Mouse (Mus musculus): ENCODE measurements around the gene Copg1. TPM values are rescaled to one million over a fixed set of nuclear protein-coding genes. Genes with fewer than 3 reads are reported as not detected.

The Copg1 gene
- total and polyA plus RNA-seq, 3 experiments: 29.5 to 41.0 (median 40.3) TPM

GRCm38 (mm10) chr6:87870440-87870839 is 17.2 kb upstream of the Copg1 start:
- intact Hi-C loops (cut with DNase I): no loop called here
- no peak for DNase-seq
- Histone ChIP-seq H3K27ac (no peak overlapping the region), H3K27me3 (ENCODE audit: control insufficient read depth, insufficient read depth, low read length) (no peaks in the 10 kb centered on the region), H3K4me3 (no peak overlapping the region), H3K79me2 (replicated peaks; ENCODE audit: control insufficient read depth, insufficient read depth, low read length) (no peaks in the 10 kb centered on the region), H3K4me1 (ENCODE audit: control insufficient read depth, insufficient read depth, low read length) (peaks cover 4% of the 10 kb centered on the region), H3K36me3 (ENCODE audit: control insufficient read depth, insufficient read depth, low read length) (no peaks in the 10 kb centered on the region), H3K9ac (ENCODE audit: low read depth, low read length) (no peak overlapping the region)
- 66% methylated on average over 1 of the region's 1 CpGs for WGBS
- no peak for TF ChIP-seq POLR2A (IDR thresholded peaks at IDR 0.05; ENCODE audit: insufficient read depth, low read depth, low read length)
- no peak for TF ChIP-seq EP300 (IDR thresholded peaks at IDR 0.05; ENCODE audit: insufficient read depth, low read depth, low read length)
- TF ChIP-seq CTCF (IDR thresholded peaks at IDR 0.05): no peak

DNA sequence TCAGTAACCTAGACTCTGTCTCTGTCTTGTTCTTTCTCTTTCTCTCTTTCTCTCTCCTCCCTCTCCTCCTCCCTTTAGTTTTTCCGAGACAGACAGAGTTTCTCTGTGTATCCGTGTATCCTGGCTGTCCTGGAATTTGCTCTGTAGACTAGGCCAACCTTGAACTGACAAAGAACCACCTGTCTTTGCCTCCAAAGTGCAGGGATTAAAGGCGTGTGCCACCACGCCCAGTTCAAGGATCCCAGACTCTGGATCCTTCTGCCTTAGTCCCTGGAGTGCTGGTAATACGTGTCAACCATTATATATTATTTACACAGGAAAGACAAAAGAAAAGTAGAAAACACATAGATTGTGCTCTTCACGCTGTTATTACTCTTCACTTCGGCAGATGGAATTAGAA is 16.4 kb upstream of the Copg1 start:
- no peak for TF ChIP-seq CTCF (IDR thresholded peaks at IDR 0.05)
- no peak for TF ChIP-seq POLR2A (IDR thresholded peaks at IDR 0.05; ENCODE audit: insufficient read depth, low read depth, low read length)
- TF ChIP-seq EP300 (IDR thresholded peaks at IDR 0.05; ENCODE audit: insufficient read depth, low read depth, low read length): no peak
- Histone ChIP-seq H3K27me3 (ENCODE audit: control insufficient read depth, insufficient read depth, low read length) (no peaks in the 10 kb centered on the region), H3K4me3 (no peak overlapping the region), H3K79me2 (replicated peaks; ENCODE audit: control insufficient read depth, insufficient read depth, low read length) (no peaks in the 10 kb centered on the region), H3K27ac (no peak overlapping the region), H3K36me3 (ENCODE audit: control insufficient read depth, insufficient read depth, low read length) (no peaks in the 10 kb centered on the region), H3K4me1 (ENCODE audit: control insufficient read depth, insufficient read depth, low read length) (peaks cover 8% of the 10 kb centered on the region), H3K9ac (ENCODE audit: low read depth, low read length) (no peak overlapping the region)
- DNase-seq: no peak
- intact Hi-C loops (cut with DNase I): no loop called here
- 85% methylated on average over 7 of the region's 7 CpGs for WGBS

GRCm38 (mm10) chr6:87873104-87873503 is 14.5 kb upstream of the Copg1 start:
- Histone ChIP-seq H3K27me3 (ENCODE audit: control insufficient read depth, insufficient read depth, low read length) (no peaks in the 10 kb centered on the region), H3K36me3 (ENCODE audit: control insufficient read depth, insufficient read depth, low read length) (no peaks in the 10 kb centered on the region), H3K79me2 (replicated peaks; ENCODE audit: control insufficient read depth, insufficient read depth, low read length) (no peaks in the 10 kb centered on the region), H3K4me3 (no peak overlapping the region), H3K27ac (peak overlapping the region; percentile 67), H3K4me1 (ENCODE audit: control insufficient read depth, insufficient read depth, low read length) (peaks cover 8% of the 10 kb centered on the region), H3K9ac (ENCODE audit: low read depth, low read length) (no peak overlapping the region)
- WGBS: 21% methylated on average over 1 of the region's 1 CpGs
- TF ChIP-seq POLR2A (IDR thresholded peaks at IDR 0.05; ENCODE audit: insufficient read depth, low read depth, low read length) (no peak), EP300 (IDR thresholded peaks at IDR 0.05; ENCODE audit: insufficient read depth, low read depth, low read length) (peak; percentile 82; the same call in 1 of the 2 replicates), CTCF (IDR thresholded peaks at IDR 0.05) (peak; percentile 12; the same call in 1 of the 2 replicates)
- peak in 1 of 2 experiments; percentile 74 for DNase-seq
- intact Hi-C loops (cut with DNase I): no loop called here

- H3K36me3 ChIP-seq (ENCODE audit: control insufficient read depth, insufficient read depth, low read length): no peaks in the 10 kb centered on the region
- H3K4me3 ChIP-seq: no peak overlapping the region
- TF ChIP-seq CTCF (IDR thresholded peaks at IDR 0.05) (0 out of 2 replicates have a peak, but pooled peaks have one; percentile 19), POLR2A (IDR thresholded peaks at IDR 0.05; ENCODE audit: insufficient read depth, low read depth, low read length) (no peak), EP300 (IDR thresholded peaks at IDR 0.05; ENCODE audit: insufficient read depth, low read depth, low read length) (no peak)
- WGBS: 84% methylated on average over 2 of the region's 2 CpGs
- no peak overlapping the region; the same call in 1 of the 2 replicates for H3K27ac ChIP-seq
- no peaks in the 10 kb centered on the region for H3K79me2 ChIP-seq (replicated peaks; ENCODE audit: control insufficient read depth, insufficient read depth, low read length)
- H3K4me1 ChIP-seq (ENCODE audit: control insufficient read depth, insufficient read depth, low read length): peaks cover 7% of the 10 kb centered on the region
- no peak overlapping the region for H3K9ac ChIP-seq (ENCODE audit: low read depth, low read length)
- intact Hi-C loops (cut with DNase I): no loop called here
- no peak for DNase-seq
- no peaks in the 10 kb centered on the region for H3K27me3 ChIP-seq (ENCODE audit: control insufficient read depth, insufficient read depth, low read length)
Measured at GRCm38 (mm10) chr6:87873963-87874362, 13.7 kb upstream of the Copg1 start.

- H3K27me3 ChIP-seq (ENCODE audit: control insufficient read depth, insufficient read depth, low read length): no peaks in the 10 kb centered on the region
- intact Hi-C loops (cut with DNase I): no loop called here
- H3K79me2 ChIP-seq (replicated peaks; ENCODE audit: control insufficient read depth, insufficient read depth, low read length): no peaks in the 10 kb centered on the region
- H3K4me1 ChIP-seq (ENCODE audit: control insufficient read depth, insufficient read depth, low read length): peaks cover 7% of the 10 kb centered on the region
- H3K27ac ChIP-seq: peak overlapping the region; percentile 74
- WGBS: 41% methylated on average over 1 of the region's 1 CpGs
- TF ChIP-seq CTCF (IDR thresholded peaks at IDR 0.05) (no peak), POLR2A (IDR thresholded peaks at IDR 0.05; ENCODE audit: insufficient read depth, low read depth, low read length) (no peak), EP300 (IDR thresholded peaks at IDR 0.05; ENCODE audit: insufficient read depth, low read depth, low read length) (no peak)
- H3K9ac ChIP-seq (ENCODE audit: low read depth, low read length): no peak overlapping the region
- no peak overlapping the region for H3K4me3 ChIP-seq
- H3K36me3 ChIP-seq (ENCODE audit: control insufficient read depth, insufficient read depth, low read length): no peaks in the 10 kb centered on the region
- peak; percentile 78 to 81 for DNase-seq
Measured at GRCm38 (mm10) chr6:87875083-87875482, 12.5 kb upstream of the Copg1 start.

GRCm38 (mm10) chr6:87875562-87875961 is 12.1 kb upstream of the Copg1 start:
- H3K79me2 ChIP-seq (replicated peaks; ENCODE audit: control insufficient read depth, insufficient read depth, low read length): no peaks in the 10 kb centered on the region
- H3K27me3 ChIP-seq (ENCODE audit: control insufficient read depth, insufficient read depth, low read length): no peaks in the 10 kb centered on the region
- intact Hi-C loops (cut with DNase I): no loop called here
- DNase-seq: no peak
- H3K4me1 ChIP-seq (ENCODE audit: control insufficient read depth, insufficient read depth, low read length): peaks cover 7% of the 10 kb centered on the region
- H3K36me3 ChIP-seq (ENCODE audit: control insufficient read depth, insufficient read depth, low read length): no peaks in the 10 kb centered on the region
- peak overlapping the region; percentile 74 for H3K27ac ChIP-seq
- no peak for TF ChIP-seq EP300 (IDR thresholded peaks at IDR 0.05; ENCODE audit: insufficient read depth, low read depth, low read length)
- no peak for TF ChIP-seq CTCF (IDR thresholded peaks at IDR 0.05)
- no peak for TF ChIP-seq POLR2A (IDR thresholded peaks at IDR 0.05; ENCODE audit: insufficient read depth, low read depth, low read length)
- H3K4me3 ChIP-seq: no peak overlapping the region
- 69% methylated on average over 7 of the region's 7 CpGs for WGBS
- H3K9ac ChIP-seq (ENCODE audit: low read depth, low read length): no peak overlapping the region
